Mouse (Mus musculus) liver, embryonic 14.5 days (tissue): ENCODE results near the gene Atp6v1c2.

ENCODE experiments used
- CTCF ChIP-seq: IDR thresholded peaks from 2 replicates; pipeline ENCODE4 v1.5.1; 2016; ENCODE audit warnings: antibody characterized with exemption, low read depth, control low read depth
- EP300 ChIP-seq: IDR thresholded peaks from 2 replicates; pipeline ENCODE4 v1.6.1; 2016; ENCODE audit warnings: antibody characterized with exemption, low read depth

DNA sequence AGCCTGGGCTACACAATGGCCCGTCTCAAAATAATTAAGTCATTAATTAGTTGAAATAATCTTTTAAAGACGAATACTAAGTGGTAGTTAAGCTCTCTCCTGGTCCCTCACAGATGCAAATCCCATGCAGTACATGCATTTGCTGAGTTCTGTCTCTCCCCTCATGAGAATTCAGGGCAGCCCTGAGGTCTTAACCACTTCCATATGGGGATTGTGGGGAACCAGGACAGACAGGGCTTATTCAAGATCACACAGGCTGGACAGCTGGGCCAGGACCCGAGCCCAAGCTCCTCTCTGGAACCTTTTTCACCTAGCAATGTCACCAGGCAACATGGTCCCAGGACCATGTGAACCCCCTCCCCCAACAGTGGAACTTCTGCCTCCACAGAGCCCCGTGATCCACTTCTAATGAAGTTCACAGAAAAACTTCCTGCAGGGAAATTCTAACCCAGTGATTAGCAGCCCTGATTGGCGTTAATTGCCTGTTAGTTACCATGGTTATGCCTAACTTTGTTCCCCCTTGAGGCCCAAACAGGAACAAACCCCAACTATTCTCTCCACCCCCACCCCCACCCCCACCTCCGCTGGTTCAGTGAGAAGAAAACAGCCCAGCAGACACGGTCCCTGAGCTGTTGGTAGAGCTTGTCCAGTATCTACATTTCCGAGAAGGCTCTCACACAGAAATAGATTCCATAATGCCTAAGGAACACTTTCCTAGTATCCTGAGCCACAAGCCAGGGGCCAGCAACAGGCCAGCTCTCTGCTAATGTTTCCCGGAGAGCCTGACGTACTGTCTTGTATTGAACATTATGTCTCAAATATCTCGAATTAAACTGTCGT lies 90.4 kb downstream of the Atp6v1c2 start:
- TF ChIP-seq CTCF: no peak
- TF ChIP-seq EP300: no peak
